Mouse (Mus musculus): ENCODE results near the gene Coq8b. TPM values are rescaled to one million over a fixed set of nuclear protein-coding genes. Genes with fewer than 3 reads are reported as not detected.

Gene Coq8b
- polyA plus RNA-seq, 1 experiment from 2014 or later, result 19.5 TPM

GRCm38 (mm10) chr7:27212626-27213025 is 20.2 kb upstream of the Coq8b start:
- Histone ChIP-seq H3K9me3 (no peaks in the 10 kb centered on the region), H3K4me1 (no peaks in the 10 kb centered on the region), H3K4me2 (replicated peaks) (no peak overlapping the region), H3K27me3 (replicated peaks) (no peaks in the 10 kb centered on the region), H3K9ac (no peak overlapping the region), H3K4me3 (no peak overlapping the region), H3K36me3 (peaks cover 86% of the 10 kb centered on the region), H3K27ac (no peak overlapping the region)
- 86% methylated on average over 2 of the region's 2 CpGs for WGBS
- no peak for ATAC-seq (ENCODE audit: low FRiP score, low read depth)

GRCm38 (mm10) chr7:27218586-27218985 is 14.2 kb upstream of the Coq8b start:
- H3K36me3 ChIP-seq, result peaks cover 43% of the 10 kb centered on the region
- H3K9ac ChIP-seq, result no peak overlapping the region

GRCm38 (mm10) chr7:27219937-27220336 is 12.9 kb upstream of the Coq8b start:
- Histone ChIP-seq H3K4me1 (peaks cover 15% of the 10 kb centered on the region), H3K4me2 (replicated peaks) (no peak overlapping the region), H3K9ac (no peak overlapping the region), H3K27ac (no peak overlapping the region), H3K36me3 (peaks cover 33% of the 10 kb centered on the region), H3K4me3 (no peak overlapping the region), H3K27me3 (replicated peaks) (no peaks in the 10 kb centered on the region), H3K9me3 (no peaks in the 10 kb centered on the region)
- 71% methylated on average over 11 of the region's 11 CpGs for WGBS
- no peak for ATAC-seq (ENCODE audit: low FRiP score, low read depth)

More at GRCm38 (mm10) chr7:27218586-27218985, 14.2 kb upstream of the Coq8b start:
- no peak overlapping the region for H3K4me3 ChIP-seq
- no peak overlapping the region for H3K27ac ChIP-seq
- no peaks in the 10 kb centered on the region for H3K27me3 ChIP-seq (replicated peaks)
- no peak overlapping the region for H3K4me2 ChIP-seq (replicated peaks)
- 79% methylated on average over 7 of the region's 7 CpGs for WGBS
- 0 out of 2 replicates have a peak, but pooled peaks cover 2% of the 10 kb centered on the region for H3K4me1 ChIP-seq
- H3K9me3 ChIP-seq, result no peaks in the 10 kb centered on the region
- no peak for ATAC-seq (ENCODE audit: low FRiP score, low read depth)

GRCm38 (mm10) chr7:27221939-27222338 is 10.9 kb upstream of the Coq8b start:
- no peak overlapping the region for H3K4me2 ChIP-seq (replicated peaks)
- H3K9ac ChIP-seq, result no peak overlapping the region
- H3K4me3 ChIP-seq, result no peak overlapping the region
- H3K27ac ChIP-seq, result no peak overlapping the region
- no peaks in the 10 kb centered on the region for H3K9me3 ChIP-seq
- 85% methylated on average over 6 of the region's 6 CpGs for WGBS
- H3K4me1 ChIP-seq, result peaks cover 35% of the 10 kb centered on the region
- H3K36me3 ChIP-seq, result peaks cover 18% of the 10 kb centered on the region
- ATAC-seq (ENCODE audit: low FRiP score, low read depth), result no peak
- no peaks in the 10 kb centered on the region for H3K27me3 ChIP-seq (replicated peaks)

- H3K36me3 ChIP-seq, result peaks cover 12% of the 10 kb centered on the region; the same call in 1 of the 2 replicates
- H3K4me2 ChIP-seq (replicated peaks), result no peak overlapping the region
- H3K4me3 ChIP-seq, result no peak overlapping the region
- ATAC-seq (ENCODE audit: low FRiP score, low read depth), result no peak
- no peak overlapping the region for H3K27ac ChIP-seq
- H3K27me3 ChIP-seq (replicated peaks), result no peaks in the 10 kb centered on the region
- H3K9me3 ChIP-seq, result no peaks in the 10 kb centered on the region
- no peak overlapping the region for H3K9ac ChIP-seq
- WGBS, result 80% methylated on average over 1 of the region's 1 CpGs
- H3K4me1 ChIP-seq, result peaks cover 41% of the 10 kb centered on the region
These were observed 10.3 kb upstream of the Coq8b start for GRCm38 (mm10) chr7:27222538-27222937.

GRCm38 (mm10) chr7:27224877-27225575 is 7.8 kb upstream of the Coq8b start:
- peak overlapping the region; percentile 89 for H3K4me2 ChIP-seq (replicated peaks)
- H3K4me1 ChIP-seq, result peaks cover 52% of the 10 kb centered on the region
- H3K27me3 ChIP-seq (replicated peaks), result no peaks in the 10 kb centered on the region
- peak overlapping the region; percentile 83 for H3K9ac ChIP-seq
- WGBS, result 76% methylated on average over 11 of the region's 11 CpGs
- 0 out of 2 replicates have a peak, but pooled peaks cover 1% of the 10 kb centered on the region for H3K36me3 ChIP-seq
- no peak overlapping the region for H3K27ac ChIP-seq
- H3K9me3 ChIP-seq, result no peaks in the 10 kb centered on the region
- ATAC-seq (ENCODE audit: low FRiP score, low read depth), result no peak
- no peak overlapping the region for H3K4me3 ChIP-seq

GRCm38 (mm10) chr7:27227276-27227675 is 5.5 kb upstream of the Coq8b start:
- H3K27me3 ChIP-seq (replicated peaks), result no peaks in the 10 kb centered on the region
- WGBS, result 33% methylated on average over 9 of the region's 9 CpGs
- H3K27ac ChIP-seq, result no peak overlapping the region

GRCm38 (mm10) chr7:27227676-27228075 is 5.1 kb upstream of the Coq8b start:
- Histone ChIP-seq H3K4me1 (peaks cover 52% of the 10 kb centered on the region), H3K27me3 (replicated peaks) (no peaks in the 10 kb centered on the region), H3K4me2 (replicated peaks) (peak overlapping the region; percentile 89), H3K27ac (no peak overlapping the region), H3K9me3 (no peaks in the 10 kb centered on the region), H3K9ac (peak overlapping the region; percentile 83), H3K36me3 (no peaks in the 10 kb centered on the region), H3K4me3 (peak overlapping the region; percentile 86)
- WGBS, result 6% methylated on average over 10 of the region's 10 CpGs
- ATAC-seq (ENCODE audit: low FRiP score, low read depth), result peak; percentile 0; the same call in 1 of the 2 replicates

More at GRCm38 (mm10) chr7:27227276-27227675, 5.5 kb upstream of the Coq8b start:
- no peak for ATAC-seq (ENCODE audit: low FRiP score, low read depth)
- H3K4me3 ChIP-seq, result peak overlapping the region; percentile 86
- H3K36me3 ChIP-seq, result no peaks in the 10 kb centered on the region
- peaks cover 52% of the 10 kb centered on the region for H3K4me1 ChIP-seq
- peak overlapping the region; percentile 83 for H3K9ac ChIP-seq
- H3K4me2 ChIP-seq (replicated peaks), result peak overlapping the region; percentile 89
- H3K9me3 ChIP-seq, result no peaks in the 10 kb centered on the region

- H3K27me3 ChIP-seq (replicated peaks), result no peaks in the 10 kb centered on the region
- H3K4me3 ChIP-seq, result peak within 1 kb of the TSS; percentile 86
- H3K4me2 ChIP-seq (replicated peaks), result peak within 1 kb of the TSS; percentile 89
- no peaks in the 10 kb centered on the region for H3K36me3 ChIP-seq
- peak within 1 kb of the TSS; percentile 83 for H3K9ac ChIP-seq
- no peaks in the 10 kb centered on the region for H3K9me3 ChIP-seq
- H3K27ac ChIP-seq, result peak within 1 kb of the TSS; percentile 62; the same call in 1 of the 2 replicates
- ATAC-seq (ENCODE audit: low FRiP score, low read depth), result peak; percentile 73
- WGBS, result under 1% methylated on average over 49 of the region's 49 CpGs
- H3K4me1 ChIP-seq, result peaks cover 56% of the 10 kb centered on the region
These were observed 4.5 kb upstream of the Coq8b start, which contains the start of gene Itpkc for GRCm38 (mm10) chr7:27228281-27228821. Gene Itpkc (minus strand): TSS chr7:27228661.

- no peaks in the 10 kb centered on the region for H3K36me3 ChIP-seq
- H3K27me3 ChIP-seq (replicated peaks), result no peaks in the 10 kb centered on the region
- peak overlapping the region; percentile 83 for H3K9ac ChIP-seq
- H3K27ac ChIP-seq, result no peak overlapping the region
- no peak for ATAC-seq (ENCODE audit: low FRiP score, low read depth)
- no peaks in the 10 kb centered on the region for H3K9me3 ChIP-seq
- peak overlapping the region; percentile 86 for H3K4me3 ChIP-seq
- H3K4me2 ChIP-seq (replicated peaks), result peak overlapping the region; percentile 89
- 18% methylated on average over 6 of the region's 6 CpGs for WGBS
- peaks cover 56% of the 10 kb centered on the region for H3K4me1 ChIP-seq
These were observed 4.0 kb upstream of the Coq8b start for GRCm38 (mm10) chr7:27228865-27229264.

- Histone ChIP-seq H3K9me3 (no peaks in the 10 kb centered on the region), H3K4me1 (peaks cover 39% of the 10 kb centered on the region), H3K4me3 (no peak overlapping the region), H3K27me3 (replicated peaks) (no peaks in the 10 kb centered on the region), H3K27ac (no peak overlapping the region), H3K36me3 (no peaks in the 10 kb centered on the region), H3K4me2 (replicated peaks) (no peak overlapping the region), H3K9ac (no peak overlapping the region)
- 76% methylated on average over 4 of the region's 4 CpGs for WGBS
- ATAC-seq (ENCODE audit: low FRiP score, low read depth), result no peak
These were observed 2.0 kb upstream of the Coq8b start for GRCm38 (mm10) chr7:27230781-27231180.

- Histone ChIP-seq H3K9me3 (no peaks in the 10 kb centered on the region), H3K27ac (no peak overlapping the region), H3K36me3 (no peaks in the 10 kb centered on the region), H3K9ac (no peak overlapping the region), H3K4me1 (peaks cover 29% of the 10 kb centered on the region), H3K4me3 (no peak overlapping the region), H3K27me3 (replicated peaks) (no peaks in the 10 kb centered on the region), H3K4me2 (replicated peaks) (no peak overlapping the region)
- 74% methylated on average over 7 of the region's 7 CpGs for WGBS
- ATAC-seq (ENCODE audit: low FRiP score, low read depth), result no peak
These were observed 1.0 kb upstream of the Coq8b start for GRCm38 (mm10) chr7:27231693-27232331.

All from neural tube, embryonic 12.5 days (tissue).